Mouse (Mus musculus): ENCODE data around the gene Mapk6.

DNA sequence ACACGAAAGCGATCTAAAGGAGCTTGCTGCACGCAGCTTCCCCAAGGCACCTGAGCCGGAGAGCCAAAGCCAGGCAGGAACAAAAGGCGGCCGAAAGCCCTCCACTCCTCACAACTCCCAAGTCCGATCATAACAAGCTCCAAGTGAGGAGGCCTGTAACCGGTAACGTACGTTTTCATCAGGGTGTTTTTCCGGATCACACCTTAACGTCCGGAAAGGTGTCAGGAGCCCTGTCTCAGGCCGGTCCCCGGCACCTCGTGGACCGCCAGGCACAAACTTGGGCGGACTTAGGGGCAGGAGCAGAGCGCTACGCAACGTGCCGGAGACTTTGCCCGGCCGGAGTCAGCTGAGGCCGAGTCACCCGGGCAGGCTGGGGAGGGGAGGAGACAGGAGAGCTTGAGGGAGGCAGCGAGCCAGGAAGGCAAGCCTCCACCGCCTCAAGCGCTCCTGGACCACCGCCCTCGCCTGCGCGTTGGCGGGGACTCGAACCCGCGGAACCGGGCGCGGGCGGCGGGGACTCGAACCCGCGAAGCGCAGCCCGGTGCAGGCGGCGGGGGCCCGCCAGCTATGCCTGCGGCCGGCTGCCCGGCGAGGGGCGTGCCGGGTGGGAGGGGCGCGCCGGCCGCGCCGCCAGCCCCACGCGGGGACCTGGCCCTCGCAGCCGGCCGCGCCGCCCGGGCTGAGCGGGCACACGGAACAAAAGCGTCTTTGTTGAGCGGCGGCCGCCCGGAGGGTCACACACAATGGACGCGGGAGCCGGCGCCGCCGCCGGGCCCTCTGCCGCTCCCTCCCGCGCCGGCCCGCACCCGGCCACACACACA is 564 bp downstream of the Mapk6 start:
- TF ChIP-seq CTCF (IDR thresholded peaks at IDR 0.05; ENCODE audit: borderline replicate concordance, extremely low read depth, insufficient read depth, insufficient read length) (no peak), POLR2A (IDR thresholded peaks at IDR 0.05; ENCODE audit: borderline replicate concordance, extremely low read depth, insufficient read depth, insufficient read length, poor library complexity, severe bottlenecking) (no peak)

All from brain, embryonic 14.5 days (tissue).